Mouse (Mus musculus) gastrocnemius, postnatal 25 days (tissue): ENCODE measurements around the gene Cpsf2. TPM values are rescaled to one million over a fixed set of nuclear protein-coding genes. Genes with fewer than 3 reads are reported as not detected.
"Not testable (repeated sequence)": the region's sequence is repeated elsewhere in the genome, so short reads cannot be mapped to it uniquely, and the experiment has no call there.

Experiments
- DNase-seq: peaks from one replicate; pipeline ENCODE4 v3.0.0; 2022
- long read RNA-seq, 2 experiments: library from polyadenylated mRNA; stranded (forward); transcript quantifications; one replicate each; pipeline ENCODE4 v2.0.0; 2021
- total RNA-seq, 2 experiments: library from RNA; stranded (reverse); gene quantifications; 1 replicate in 1 of 2; 2 replicates in 1 of 2; pipeline ENCODE4 v1.2.3; 2021

The Cpsf2 gene
- 1 to 10 TPM; 8.9 to 9.6 TPM for total RNA-seq
- long read RNA-seq, experiment 1, full-length matches to known transcripts = 5 of 8 reads
- long read RNA-seq, experiment 1, partial matches to known transcripts = 3 of 8 reads
- long read RNA-seq, experiment 1, other reads (novel, unspliced or antisense) = 0 of 8 reads
- long read RNA-seq, experiment 2, full-length matches to known transcripts = 6 of 9 reads
- long read RNA-seq, experiment 2, partial matches to known transcripts = 1 of 9 reads
- long read RNA-seq, experiment 2, other reads (novel, unspliced or antisense) = 2 of 9 reads

DNA sequence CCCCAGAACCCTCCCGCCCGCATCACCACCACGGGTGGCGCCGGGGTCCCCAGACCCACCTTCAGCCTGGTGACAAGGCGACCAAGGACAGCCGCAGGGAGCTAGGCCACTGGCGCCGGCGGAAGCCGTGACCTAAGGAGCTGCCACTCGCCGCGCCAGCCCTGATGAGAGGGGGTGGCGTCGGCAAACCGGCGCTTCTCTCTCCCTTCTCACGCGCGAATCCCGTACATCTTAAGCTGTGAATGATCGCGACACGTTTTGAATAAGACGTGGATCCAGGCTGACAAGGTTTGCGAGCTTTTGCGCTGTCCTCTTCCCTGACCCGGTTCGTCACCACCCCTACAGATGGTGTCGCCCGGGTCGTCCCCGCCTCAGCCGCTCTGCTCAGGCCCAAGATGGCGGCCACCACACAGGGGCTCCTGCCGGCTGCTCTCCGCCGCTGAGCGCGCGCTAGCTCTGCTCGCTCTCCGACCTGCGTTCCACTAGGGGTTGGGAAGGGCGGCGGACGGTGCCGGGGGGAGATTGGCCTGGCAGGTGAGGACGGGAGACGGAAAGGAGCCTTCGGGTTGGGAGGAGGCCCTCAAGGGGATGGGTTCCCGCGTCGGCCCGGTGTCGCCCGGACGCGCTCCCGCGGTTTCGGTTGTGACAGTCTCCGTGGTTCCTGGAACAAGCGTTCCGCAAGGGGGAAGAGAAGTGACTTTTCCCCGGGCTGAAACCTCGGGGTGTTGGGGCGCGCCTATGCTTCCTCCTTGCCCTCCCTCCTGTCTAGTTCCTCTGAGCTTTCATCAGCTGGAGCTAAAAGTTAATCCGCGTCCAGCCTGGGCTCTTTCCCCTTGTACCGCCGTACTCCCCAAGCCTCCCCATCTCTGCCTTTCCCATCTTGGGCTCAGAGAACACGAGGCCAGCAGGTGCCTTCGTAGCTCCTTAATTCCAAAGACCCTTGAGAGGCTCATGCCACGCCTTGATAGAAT lies at the start of gene Cpsf2:
Gene Cpsf2, plus strand, starts transcription at position 388 of the 971 bp plus-strand sequence.
- peak; percentile 74 for DNase-seq

DNA sequence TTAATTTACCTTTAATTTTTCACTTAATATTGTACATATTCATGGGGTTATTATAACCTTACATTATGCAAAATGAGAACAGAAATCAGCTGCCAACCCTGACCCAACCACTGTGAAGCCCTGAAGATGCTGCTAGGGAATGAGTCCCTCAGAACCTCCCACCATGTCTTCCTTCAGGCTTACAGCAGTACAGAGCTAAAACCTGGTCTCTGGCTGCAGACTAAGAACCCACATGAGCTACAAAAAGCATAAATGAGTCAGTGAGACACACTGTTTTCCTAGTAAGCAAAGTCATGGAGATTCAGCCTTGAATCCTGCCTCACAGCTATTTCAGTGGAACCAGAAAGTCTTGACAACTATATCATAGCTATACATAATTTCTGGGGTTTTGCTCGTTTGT lies 47.4 kb upstream of the Cpsf2 start:
- DNase-seq = no peak

DNA sequence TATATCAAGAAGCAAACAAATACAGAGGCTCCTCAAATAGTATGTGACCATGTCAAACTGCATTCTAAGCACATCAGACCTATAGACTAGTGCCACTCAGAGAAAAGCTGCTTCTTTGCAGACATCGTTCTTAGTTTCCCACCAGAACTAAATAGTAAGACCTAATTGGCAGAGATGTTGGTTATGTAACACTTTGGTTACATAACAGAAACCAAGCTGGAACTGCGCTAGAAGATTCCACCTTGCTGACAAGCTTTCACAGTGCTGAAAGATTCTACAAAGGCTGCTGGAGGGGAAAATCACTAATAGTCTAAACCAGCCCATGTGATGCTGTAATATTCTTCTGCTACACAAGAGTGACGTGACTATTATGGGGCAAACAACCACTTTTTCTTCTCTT lies 40.6 kb upstream of the Cpsf2 start:
- DNase-seq = no peak

DNA sequence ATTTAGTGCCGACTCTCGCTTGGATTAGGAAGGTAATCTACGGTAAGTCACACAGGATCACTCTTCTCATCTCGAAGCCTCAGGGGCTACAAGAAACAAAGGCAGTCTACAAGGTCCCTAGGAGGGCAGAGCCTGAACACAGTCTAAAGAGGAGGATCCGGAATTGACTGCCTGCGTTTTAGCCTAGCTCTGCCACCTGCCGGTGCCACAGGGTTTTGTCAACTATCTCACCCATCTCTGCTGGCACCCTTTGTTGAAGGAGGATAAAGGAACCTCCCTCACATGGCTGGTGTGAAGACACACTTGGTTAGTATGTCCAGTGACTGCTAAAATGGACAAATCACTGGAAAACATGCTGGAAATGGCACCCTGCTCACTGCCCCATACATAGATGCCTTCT lies 38.2 kb upstream of the Cpsf2 start:
- no peak for DNase-seq

DNA sequence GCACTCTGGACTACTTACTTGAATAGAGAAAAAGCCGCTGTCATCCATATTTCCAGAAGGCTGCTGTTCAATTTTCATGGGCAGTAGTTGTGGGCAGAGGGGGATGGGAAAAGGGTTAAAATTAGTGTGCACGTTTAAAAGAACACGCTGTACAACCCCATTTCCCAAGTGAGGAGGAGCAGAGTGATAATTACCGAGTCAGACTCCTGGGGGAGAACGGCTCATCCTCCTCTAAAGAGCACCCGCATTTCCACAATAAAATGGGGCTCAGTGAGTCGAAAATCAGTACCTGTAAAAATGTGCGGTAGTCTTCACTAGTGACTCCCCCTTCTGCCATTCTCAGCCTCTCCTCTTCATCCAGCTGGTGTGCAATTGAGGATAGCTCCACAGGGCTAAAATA lies 27.8 kb upstream of the Cpsf2 start:
- DNase-seq = no peak

DNA sequence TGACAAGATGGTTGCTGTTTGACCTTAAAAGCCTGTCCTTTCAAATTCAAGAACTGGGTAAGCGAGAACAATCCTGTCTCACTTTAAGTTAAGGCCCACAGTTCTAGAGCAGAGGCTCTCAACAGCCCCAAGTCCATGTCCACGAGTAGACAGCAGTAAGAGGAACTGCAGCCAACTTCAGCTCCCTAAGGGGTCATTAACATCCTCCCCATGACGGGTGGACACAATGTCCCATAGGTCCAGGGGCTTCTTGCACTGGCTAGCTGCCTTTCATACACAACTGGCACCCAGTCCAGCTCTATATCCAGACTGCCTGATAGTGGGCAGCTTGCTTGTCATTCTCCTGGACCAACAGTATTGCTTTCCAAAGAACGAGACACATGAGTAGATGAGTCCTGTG lies 27.0 kb upstream of the Cpsf2 start:
- no peak for DNase-seq

DNA sequence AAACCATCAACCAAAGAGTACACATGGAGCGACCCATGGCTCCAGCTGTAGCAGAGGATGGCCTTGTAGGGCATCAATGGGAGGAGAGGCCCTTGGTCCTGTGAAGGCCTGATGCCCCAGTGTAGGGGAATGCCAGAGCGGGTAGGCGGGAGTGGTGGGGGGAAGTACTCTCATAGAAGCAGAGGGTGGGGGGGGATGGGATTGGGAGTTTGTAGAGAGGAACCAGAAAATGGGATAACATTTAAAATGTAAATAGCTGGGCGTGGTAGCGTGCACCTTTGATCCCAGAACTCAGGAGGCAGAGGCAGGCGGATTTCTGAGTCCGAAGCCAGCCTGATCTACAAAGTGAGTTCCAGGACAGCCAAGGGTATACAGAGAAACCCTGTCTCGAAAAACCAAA lies 20.0 kb upstream of the Cpsf2 start:
- DNase-seq = not testable (repeated sequence)

DNA sequence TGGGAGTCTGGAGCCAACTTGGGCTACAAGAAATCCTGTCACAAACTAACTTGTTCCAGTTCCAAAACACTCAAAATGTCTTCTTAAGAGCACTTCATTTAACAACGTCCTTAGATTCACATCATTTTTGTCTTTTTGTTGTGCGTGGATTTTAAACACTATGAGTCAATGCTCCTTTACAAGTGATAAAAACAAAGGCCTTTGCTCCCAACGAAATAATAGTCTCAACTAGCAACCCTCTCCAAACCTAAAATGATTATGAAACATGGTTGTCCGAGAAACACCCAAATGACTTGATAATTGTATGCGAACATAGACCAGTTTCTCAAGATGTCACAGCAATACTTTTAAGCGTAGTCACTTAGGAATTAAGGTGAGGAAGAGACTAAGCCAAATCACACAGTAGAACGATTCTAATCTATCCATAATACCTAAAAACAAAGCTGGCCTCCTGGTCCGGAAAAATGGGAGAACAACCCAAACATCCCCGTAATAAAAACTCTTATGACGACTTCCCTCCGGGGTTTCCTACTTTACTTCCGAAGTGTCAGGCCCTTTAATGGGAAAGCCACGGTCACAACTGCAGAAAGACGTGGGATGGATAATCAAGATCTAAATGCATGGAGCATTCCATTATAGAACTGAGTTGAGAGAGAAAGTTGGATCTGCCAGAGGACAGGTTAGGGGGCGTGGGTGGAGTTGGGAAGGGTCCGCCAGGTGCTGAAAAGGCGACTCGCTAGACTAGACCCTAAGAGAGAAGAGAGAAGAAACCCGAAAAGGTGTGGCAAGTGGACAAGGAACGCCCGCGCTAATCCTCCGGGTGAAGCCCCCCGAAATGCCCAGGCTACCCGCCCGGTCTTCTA lies 18.5 kb upstream of the Cpsf2 start:
- DNase-seq = no peak

DNA sequence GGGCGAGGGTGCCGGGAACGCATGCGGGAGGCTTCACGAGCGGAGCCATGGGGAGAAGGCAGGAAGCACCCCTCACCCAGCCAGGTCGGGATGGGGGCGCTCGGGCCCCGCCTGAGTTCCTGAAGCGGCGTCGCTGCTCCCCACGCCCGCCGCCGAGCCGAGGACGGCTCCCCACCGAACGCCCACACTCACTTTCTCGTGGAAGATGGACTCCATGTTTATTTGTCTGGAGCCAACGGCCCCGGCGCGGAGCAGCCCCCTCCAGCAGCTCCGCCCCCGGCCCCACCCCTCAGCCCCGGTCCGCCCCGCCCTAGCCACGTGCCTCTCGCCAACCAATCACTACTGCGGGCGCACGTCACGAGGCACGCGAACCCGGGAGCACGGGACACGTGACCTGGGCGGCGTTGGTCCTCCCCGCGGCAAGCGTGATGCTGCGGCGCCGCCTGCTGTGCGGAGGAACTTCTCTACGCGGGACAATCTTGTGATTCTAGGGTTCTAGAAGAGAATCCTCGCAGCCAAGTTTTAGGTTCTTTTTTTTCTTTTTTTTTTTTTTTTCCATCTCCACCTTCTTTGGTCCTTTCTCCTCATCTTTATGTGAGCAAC lies 17.7 kb upstream of the Cpsf2 start, which contains the start of gene Atxn3:
Gene Atxn3, minus strand, starts transcription at position 305 of the 603 bp plus-strand sequence.
- peak; percentile 97 for DNase-seq

DNA sequence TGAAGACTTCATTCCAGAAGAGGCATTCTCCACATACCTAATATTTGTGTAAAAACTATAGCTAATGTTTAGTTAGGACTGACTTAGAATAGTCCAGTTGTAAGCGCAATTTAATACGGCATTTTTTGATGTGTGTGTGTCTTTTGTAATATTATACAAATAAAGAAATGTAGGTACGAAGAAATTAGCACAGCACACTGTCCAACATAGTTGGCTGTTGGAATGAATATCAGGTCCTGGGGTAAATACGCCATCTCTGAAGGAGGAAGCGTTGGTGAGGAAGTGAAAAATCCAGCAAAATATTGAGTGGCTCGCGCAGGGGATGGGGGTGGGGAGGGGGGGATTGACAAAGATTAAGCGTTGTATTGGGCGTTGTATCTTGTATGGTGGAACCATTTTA lies 17.2 kb upstream of the Cpsf2 start:
- DNase-seq = no peak

DNA sequence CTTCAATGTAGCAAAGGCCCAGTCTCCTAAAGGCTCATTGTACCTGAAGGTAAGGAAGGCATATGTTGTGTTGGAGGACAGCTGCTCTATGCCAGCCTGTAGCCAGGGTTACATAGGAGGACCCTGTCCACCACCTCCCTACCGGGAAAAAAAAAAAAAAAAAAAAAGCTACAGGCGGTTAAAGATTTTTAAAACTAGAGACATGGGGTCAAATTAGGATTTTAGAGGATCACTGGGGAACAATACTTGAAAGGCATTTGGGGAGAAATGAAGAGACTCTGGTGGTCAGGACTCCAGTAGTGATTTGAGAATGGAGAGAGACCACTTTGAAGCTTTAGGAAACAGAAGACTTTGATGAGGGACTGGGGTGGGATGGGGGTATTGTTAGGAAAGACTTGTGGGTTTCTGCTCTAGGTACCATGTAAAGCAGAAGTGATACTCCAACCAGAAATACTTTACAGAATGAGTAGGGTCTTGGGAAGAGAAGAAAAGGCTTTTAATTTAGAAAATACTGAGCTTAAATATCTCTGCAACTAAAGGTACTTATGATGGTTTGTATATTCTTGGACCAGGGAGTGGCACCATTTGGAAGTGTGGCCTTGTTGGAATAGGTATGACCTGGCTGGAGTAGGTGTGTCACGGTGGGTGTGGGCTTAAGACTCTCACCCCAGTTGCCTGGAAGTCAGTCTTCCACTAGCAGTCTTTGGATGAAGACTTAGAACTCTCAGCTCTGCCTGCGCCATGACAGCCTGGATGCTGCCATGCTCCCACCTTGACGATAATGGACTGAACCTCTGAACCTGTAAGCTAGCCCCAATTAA lies 16.6 kb upstream of the Cpsf2 start:
- DNase-seq = not testable (repeated sequence)

DNA sequence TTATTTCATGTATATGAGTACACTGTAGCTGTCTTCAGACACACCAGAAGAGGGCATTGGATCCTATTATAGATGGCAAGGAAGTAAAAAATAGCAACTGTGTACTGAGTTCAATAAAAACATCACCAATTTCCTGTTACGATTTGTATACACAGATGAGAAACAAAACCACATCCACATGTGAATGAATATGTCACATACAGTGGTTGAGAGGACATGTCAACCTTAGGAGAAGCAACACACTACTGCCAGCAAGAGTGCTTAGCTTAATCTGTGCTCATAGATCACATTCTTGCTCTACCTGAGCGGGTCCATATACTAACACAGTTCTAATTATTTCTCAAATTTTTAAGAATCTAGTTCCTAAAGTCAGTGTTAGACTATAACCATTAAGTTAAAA lies 4.5 kb upstream of the Cpsf2 start:
- DNase-seq = no peak

DNA sequence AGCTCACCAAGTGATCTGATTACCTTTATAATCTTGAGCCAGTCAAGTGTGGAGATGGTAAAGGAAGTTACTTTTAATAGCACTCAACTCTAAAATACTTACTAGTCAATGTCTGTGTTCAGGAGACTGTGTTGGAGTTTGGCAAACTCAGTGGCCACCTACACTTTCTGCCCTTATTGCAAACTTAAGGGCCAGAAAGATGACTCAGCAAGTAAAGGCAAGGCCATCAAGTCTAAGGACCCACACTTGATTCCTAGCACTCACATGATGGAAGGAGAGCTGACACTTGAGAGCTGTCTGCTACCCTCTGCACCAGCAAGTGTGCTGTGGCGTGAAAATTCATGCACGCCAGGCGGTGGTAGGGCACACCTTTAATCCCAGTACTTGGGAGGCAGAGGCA lies 3.6 kb upstream of the Cpsf2 start:
- DNase-seq = no peak

DNA sequence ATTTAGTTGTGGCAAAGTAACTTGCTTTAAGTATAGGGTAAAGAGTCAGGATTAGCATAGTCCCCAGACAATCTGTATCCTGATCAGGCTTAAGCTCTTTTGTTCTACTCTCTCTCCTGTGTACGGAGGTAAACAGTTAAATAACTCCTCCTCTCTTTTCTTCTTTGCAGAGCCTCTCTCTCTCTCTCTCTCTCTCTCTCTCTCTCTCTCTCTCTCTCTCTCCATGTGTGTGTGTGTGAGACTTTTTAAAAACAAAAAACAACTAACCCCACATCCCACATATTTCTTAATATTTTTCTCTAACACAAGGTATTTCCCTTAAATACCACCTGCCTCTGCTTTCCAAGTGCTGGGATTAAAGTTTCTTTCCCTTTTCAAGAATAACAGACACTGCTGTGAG lies 1.2 kb upstream of the Cpsf2 start:
- no peak for DNase-seq

DNA sequence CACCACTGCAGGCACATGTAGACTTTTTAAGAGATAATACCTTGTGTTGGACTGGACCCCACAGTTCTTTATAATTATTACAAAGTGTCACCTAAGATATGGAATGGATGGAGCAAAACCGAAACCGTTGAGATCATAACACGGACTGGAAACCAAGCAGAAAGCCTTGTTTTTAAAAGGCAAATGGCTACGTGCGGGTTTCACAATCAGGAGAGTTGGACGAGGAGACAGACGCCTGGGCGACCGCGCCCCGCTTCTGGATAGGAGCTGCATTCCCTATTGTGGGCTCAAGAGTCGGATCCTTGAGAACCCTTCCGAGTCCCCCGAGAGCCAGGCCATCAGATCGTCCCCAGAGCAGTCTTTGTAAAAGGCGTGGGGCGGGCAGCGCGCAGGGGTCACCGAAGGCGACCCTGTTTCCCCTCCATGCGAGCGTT lies 604 bp upstream of the Cpsf2 start:
- DNase-seq = no peak

DNA sequence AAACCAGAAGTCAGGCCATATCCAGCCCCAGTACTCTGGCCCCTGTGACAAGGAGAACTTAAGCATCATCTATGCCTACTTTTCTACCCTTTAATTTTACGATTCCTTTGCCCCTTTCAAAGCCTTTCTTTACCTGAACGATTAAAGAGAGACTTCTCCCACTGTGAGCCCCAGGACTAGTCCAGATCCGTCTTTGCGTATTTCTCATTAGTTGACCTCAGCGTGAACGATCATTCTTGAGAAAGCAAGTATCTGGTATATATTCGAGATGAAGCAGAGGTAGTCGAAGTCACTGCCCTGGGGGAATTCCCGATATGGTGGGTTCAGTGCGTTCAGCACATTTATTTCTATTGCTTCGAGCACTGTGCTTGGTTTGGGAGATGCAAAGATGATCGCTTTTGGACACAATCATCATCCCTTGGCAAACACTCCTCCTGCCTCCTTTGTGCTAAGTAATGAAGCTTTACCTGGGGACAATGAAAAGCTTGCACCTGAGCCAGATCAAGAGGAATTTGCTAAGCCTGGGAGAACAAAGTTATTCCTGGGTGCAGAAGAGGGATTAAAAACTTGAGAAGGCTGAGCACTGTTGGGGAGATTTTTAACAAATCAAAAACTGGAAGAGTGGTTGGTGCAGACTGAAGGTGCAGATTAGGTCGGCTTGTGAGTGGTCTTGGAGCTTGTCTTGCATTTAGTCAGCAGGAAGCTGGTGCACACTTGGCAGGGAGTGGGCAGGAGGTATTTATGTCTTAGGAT lies 1.0 kb downstream of the Cpsf2 start:
- no peak for DNase-seq

DNA sequence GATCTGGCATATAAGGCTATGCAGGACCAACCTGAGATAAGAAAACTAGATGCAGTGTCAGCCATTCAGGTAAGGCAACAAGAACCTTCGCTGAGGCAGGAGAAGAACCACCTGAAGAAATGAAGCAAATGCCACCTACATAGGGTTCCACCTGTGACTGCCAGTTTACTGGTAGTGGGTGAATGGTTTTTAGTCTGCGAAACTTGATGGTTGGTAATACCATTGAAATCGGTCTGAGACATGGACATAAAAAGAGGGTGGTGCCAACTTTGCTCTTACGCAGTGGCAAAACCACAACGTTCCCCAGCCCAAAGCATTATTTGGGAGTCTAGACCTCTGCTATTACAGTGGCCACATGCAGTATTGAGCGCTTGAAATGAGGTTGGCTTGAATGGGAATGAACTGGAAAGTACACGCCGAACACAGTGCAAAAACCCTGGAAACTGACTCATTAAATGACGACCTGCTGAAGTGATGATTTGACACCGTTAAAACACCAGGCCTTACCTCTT lies 1.7 kb downstream of the Cpsf2 start:
- no peak for DNase-seq

DNA sequence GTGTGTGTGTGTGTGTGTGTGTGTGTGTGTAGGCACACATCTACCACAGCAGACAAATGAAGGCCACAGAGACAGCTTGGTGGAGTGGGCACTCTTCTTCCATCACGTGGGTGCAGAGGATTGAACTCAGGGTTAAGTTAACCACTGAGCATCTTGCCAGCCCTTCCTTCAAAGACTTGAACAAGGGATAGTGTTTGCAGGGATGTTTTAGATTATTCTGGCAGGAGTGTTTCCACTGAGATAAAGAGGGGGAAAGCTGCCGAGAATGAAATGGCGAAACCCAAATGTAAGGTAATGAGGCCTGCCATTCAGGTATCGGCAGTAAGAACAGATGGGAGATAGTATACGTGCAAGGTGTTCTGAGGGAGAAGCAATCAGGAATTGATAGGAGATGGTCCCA lies 2.4 kb downstream of the Cpsf2 start:
- DNase-seq = no peak

DNA sequence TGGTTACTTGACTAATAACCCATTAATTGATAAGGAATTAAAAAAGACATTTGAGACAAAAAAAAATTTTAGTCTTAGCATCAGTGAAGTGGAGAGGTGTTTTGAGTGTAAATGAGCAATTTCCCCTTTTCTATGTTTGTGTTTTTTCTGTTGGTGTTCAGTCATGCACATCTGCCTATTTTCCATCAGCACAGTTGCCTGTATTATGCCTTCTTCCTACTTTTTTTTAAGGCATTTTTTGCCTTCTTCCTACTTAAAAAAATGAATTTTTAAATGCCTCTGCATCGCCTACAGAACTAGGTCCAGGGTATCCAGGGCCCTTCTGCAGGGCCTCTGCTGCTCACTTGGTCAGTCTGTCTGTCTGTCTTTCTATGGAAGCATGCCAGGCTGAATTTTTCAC lies 2.8 kb downstream of the Cpsf2 start:
- no peak for DNase-seq

DNA sequence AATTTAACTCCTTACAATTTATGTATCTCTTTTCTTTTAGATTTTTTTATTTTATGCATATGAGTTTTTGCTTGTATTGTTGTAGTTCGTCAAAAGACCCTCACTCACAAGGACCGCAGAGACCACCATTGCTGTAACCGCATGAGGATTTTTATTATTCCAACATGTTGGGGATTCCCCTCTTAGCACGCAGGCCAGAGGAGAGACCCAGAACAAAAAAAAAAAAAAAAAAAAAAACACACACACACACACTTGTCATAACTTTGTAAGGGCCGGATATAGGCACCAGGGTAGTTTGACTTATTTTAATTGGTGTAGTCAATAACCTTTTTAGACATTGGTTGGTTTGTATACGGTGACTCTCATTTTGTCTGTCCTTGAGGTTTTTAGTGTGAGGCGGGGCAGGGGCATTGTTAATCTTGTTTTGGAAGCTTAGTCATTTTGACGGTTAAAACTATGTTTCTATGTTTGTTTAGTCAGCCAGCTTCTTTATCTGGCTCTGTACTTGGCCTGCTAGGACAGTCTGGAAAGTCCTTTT lies 3.5 kb downstream of the Cpsf2 start:
- DNase-seq = no peak
